Mouse (Mus musculus) sigmoid colon, adult 10 weeks (tissue): ENCODE data around the gene Rundc3a. TPM values are rescaled to one million over a fixed set of nuclear protein-coding genes. Genes with fewer than 3 reads are reported as not detected.

ENCODE experiments used
- polyA plus RNA-seq: library from polyadenylated mRNA; stranded (reverse); fragments of 350-450 nt; fragmentation: Illumina TruSeq; extraction: RNeasy Lipid Tissue Mini Kit (QIAGEN cat#74804); gene quantifications from one replicate; pipeline ENCODE4 v1.2.3, GENCODE M21; 2014; ENCODE audit warnings: low read depth, low replicate concordance

The Rundc3a gene
- 0.32 TPM for polyA plus RNA-seq

GRCm38 (mm10) chr11:102393238-102393634 is at the start of gene Rundc3a:
TSS of gene Rundc3a (plus strand) at chr11:102393403.

GRCm38 (mm10) chr11:102366103-102366502 is 27.1 kb upstream of the Rundc3a start, which contains the start of gene Slc4a1:
TSS of gene Slc4a1 (minus strand) at chr11:102366203.

GRCm38 (mm10) chr11:102407834-102408215 is 14.6 kb downstream of the Rundc3a start, which contains the start of gene Slc25a39:
TSS of gene Slc25a39 (minus strand) at chr11:102407946.

GRCm38 (mm10) chr11:102430121-102431017 is 37.2 kb downstream of the Rundc3a start, which contains the start of gene Grn:
TSS of gene Grn (plus strand) at chr11:102430315.

GRCm38 (mm10) chr11:102447497-102447896 is 54.3 kb downstream of the Rundc3a start, which contains the start of gene Fam171a2:
TSS of gene Fam171a2 (minus strand) at chr11:102447682.

Other genes starting within 250 kb of the Rundc3a start
- not detected for gene Nags, start 247.9 kb upstream of the Rundc3a start, polyA plus RNA-seq
- 4.1 TPM for gene Tmem101, start 237.0 kb upstream of the Rundc3a start, polyA plus RNA-seq
- gene Lsm12, start 208.1 kb upstream of the Rundc3a start, polyA plus RNA-seq, result 57.3 TPM
- 3.1 TPM for gene G6pc3, start 203.8 kb upstream of the Rundc3a start, polyA plus RNA-seq
- 2.8 TPM for gene Hdac5, start 163.2 kb upstream of the Rundc3a start, polyA plus RNA-seq
- gene BC030867, start 144.5 kb upstream of the Rundc3a start, polyA plus RNA-seq, result not detected
- gene Asb16, start 124.7 kb upstream of the Rundc3a start, polyA plus RNA-seq, result 0.66 TPM
- gene Tmub2, start 108.5 kb upstream of the Rundc3a start, polyA plus RNA-seq, result 7.2 TPM
- 8.9 TPM for gene Atxn7l3, start 96.8 kb upstream of the Rundc3a start, polyA plus RNA-seq
- gene Ubtf, start 73.7 kb upstream of the Rundc3a start, polyA plus RNA-seq, result 48.8 TPM
- not detected for gene Slc4a1, start 27.2 kb upstream of the Rundc3a start, polyA plus RNA-seq
- 8.5 TPM for gene Slc25a39, start 14.5 kb downstream of the Rundc3a start, polyA plus RNA-seq
- gene Grn, start 36.9 kb downstream of the Rundc3a start, polyA plus RNA-seq, result 9.7 TPM
- gene Fam171a2, start 54.3 kb downstream of the Rundc3a start, polyA plus RNA-seq, result not detected
- not detected for gene Itga2b, start 76.7 kb downstream of the Rundc3a start, polyA plus RNA-seq
- gene Gpatch8, start 163.0 kb downstream of the Rundc3a start, polyA plus RNA-seq, result 30.0 TPM
- gene Gm11627, start 186.1 kb downstream of the Rundc3a start, polyA plus RNA-seq, result 11.8 TPM
- 2.8 TPM for gene Fzd2, start 211.0 kb downstream of the Rundc3a start, polyA plus RNA-seq